Mouse (Mus musculus) heart, adult 8-10 months (tissue): Measurements from ENCODE around the gene Nanos1. TPM values are rescaled to one million over a fixed set of nuclear protein-coding genes. Genes with fewer than 3 reads are reported as not detected.

Experiments
- DNase-seq: peaks from one replicate; pipeline ENCODE4 v3.0.0; 2022; ENCODE audit warnings: low spot score
- microRNA-seq: library from miRNA; unstranded; fragments of <30 nt; microRNA quantifications from one replicate; pipeline ENCODE4 v1.2.0, GENCODE M21; 2022
- total RNA-seq, 4 experiments: library from RNA; stranded (reverse); gene quantifications; 2 replicates each; pipeline ENCODE4 v1.2.4; 2022

The Nanos1 gene
- total RNA-seq, 4 experiments from 2014 or later = 0.06 to 0.22 (median 0.12) TPM

DNA sequence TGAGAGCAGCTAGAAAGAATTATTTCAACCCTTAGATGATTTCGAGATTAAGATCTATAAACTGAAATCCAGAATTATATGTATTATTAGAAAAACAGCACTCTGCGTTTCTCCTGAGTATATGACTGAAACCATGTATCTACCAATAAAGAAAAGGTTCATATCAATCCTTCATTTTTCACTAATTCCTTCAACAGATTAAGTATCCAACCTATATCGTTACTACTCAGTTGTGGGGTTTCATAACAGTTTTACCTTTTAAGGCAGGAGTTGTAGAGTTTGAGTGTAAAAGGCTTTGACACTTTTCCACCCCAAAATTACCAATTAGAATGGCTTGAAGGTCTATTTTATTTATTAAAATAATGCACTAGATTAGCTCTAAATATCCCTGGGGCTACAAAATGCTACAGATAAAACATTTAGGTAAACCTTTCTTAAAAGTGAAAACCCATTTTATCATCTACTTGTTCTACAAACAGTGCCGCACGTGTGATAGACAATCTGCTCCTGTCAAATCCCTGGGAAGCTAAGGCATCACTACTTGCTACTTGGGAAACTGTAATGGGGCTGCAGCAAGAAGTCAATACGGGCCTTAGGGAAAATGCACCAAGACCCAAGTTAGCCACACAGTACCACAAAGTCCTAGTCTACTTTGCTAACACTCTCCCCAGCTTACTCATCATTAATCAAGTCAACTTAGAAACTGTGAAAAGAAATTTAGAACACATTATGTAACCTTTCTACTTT is 32.6 kb downstream of the Nanos1 start:
- no peak for DNase-seq

DNA sequence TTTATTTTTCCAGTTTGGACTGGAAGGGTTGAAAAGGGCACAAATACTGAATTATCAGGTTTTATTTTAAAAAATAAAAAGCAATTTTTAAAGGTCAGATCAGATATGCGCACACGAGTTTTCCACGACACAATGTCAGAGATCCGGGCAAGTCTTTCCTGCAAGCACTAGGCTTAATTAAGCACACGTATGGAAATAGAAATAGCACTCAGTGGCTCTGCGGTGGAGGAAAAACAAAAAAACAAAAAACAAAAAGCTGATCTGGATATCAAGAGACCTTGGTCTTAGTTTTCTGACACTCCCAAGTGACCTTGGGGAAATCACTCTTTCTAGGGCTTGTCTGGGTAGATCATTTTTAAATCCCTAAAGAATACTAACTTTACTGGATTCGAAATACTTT is 33.7 kb downstream of the Nanos1 start:
- DNase-seq = no peak

DNA sequence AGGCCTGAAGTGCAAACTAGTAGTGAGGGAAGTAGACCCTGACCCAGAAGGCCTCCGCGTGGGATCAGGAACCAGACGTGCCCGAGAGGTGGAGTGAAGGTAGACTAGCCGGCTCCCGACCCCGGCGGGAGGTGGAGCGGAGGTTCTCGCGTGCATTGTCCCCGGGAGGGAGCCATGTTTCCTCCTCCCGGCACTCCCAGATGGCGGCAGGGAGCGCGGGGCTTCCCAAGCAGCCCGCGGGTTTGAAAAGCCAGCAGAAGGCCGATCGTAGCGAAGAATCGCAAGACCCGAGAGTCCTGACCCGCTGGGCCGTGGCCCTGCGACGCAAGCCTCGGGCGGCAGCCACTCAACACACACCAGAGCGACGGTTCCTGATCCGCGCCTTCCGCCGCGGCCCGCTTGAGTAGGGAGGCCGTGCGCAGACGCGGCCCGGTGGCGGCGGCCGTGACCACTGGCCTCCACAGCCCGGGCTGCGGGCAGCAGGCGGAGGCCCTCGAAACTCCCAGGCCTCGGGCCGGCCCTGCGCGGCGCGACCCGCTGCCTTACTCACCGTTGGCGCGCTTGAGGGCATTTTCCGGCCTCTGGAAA is 34.2 kb downstream of the Nanos1 start:
- DNase-seq = peak; percentile 15

DNA sequence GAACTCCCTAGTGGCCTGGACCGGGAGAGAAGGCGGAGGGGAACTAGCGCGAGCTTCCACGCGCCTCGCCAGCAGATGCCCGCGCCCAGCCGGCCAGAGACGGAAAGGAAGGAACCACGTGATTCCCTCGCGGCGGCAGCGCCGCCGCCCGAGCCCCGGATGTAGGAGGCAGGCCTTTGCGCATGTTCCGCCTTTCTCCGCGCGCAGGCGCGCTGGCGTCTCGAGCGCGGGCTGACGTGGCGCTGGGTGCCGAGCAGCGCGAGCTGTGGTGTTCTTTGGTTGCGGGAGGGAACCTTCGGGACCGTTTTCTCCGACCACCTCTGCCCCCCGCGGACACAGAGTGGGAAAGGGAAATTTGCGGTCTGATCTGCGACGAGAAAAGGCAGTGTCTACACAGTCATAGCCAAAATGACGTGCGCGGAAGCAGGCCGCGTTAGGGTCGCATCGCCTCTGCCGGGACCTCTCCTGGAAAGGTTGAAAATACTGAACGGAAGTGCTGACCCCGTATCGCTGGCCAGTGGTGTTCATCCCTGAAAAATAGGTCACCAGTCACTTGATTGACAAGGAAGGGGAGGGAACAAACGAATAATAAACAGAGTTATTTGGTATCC is 34.9 kb downstream of the Nanos1 start, which contains the start of gene Eif3a:
Eif3a (minus strand) TSS at position 108 of the 611 bp plus-strand sequence.
- peak; percentile 93 for DNase-seq

DNA sequence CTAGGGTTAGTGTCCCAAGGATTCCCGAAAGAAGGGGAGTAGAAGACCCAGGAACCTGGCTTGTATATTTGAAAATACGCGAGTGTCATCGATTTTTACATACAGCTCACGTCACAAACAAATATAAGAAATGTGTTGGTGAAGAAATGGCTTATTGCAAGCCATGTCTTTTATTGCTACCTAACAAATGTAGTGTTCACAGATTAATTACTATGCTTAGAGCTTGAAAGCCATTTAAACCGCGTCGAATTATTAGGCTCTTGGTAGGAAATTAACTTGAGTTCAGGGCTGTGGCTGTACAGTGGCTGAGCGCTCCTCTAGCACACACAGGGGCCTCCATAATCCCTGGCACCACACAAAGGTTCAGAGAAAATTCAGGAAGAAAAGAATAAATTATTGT is 35.4 kb downstream of the Nanos1 start:
- DNase-seq = no peak

DNA sequence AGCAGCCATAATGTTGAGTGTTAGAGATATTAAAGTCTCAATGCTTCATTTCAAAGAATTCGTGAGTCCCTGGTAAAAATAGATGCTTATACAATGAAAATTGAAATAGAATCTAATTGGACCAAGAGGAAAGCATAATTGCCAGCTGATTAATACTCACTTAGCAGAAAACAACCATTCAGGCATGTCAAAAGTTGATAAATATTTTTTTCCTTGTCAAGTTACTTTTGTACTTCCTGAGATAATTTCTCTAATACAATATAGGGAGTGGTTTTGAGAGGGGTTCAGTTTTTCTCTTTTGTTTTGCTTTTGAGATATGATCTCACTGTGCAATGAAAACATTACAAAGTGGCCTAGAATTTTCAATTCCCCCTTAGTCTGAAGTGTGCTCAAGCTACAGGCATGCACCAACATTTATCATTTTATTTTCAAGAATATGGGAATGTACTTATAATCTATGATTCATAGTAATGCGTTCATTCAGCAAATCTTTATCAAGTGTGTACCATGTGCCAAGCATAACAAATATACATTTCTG is 37.5 kb downstream of the Nanos1 start:
- no peak for DNase-seq

DNA sequence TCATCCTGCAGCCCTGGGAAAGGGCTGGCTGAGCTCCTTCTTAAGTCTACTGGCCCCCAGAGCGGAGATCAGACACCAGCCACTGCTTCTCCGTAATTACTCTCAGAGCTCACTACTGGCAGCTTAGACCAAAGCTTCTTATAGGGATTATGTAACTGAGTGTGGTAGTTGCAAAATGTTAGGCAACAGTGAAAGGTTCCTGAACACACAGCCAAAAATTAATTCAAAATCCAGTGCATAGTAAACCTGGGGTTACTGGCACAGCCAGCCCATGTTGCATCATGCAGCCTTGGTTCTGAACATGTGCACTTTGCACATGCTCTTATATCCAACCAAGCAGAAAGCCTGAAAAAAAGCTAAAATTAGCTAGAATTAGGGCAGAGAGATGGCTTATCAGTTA is 39.5 kb downstream of the Nanos1 start:
- DNase-seq = no peak

DNA sequence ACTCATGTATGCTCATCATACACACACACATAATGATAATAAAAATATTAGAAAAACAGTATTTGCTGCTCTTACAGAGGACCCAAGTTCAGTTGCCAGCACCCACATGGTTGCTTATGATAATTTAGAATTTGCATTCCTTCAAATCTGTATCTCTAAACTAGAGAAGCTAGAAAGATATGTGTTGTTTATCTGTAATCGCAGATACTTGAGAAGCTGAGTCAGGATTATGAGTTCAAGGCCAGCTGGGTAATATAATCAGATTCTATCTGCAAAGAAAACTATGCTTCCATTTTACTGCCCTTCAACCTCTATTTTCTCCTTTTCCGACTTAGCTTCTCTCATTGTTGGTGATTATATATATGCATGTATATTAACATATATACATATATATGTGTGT is 41.6 kb downstream of the Nanos1 start:
- no peak for DNase-seq

DNA sequence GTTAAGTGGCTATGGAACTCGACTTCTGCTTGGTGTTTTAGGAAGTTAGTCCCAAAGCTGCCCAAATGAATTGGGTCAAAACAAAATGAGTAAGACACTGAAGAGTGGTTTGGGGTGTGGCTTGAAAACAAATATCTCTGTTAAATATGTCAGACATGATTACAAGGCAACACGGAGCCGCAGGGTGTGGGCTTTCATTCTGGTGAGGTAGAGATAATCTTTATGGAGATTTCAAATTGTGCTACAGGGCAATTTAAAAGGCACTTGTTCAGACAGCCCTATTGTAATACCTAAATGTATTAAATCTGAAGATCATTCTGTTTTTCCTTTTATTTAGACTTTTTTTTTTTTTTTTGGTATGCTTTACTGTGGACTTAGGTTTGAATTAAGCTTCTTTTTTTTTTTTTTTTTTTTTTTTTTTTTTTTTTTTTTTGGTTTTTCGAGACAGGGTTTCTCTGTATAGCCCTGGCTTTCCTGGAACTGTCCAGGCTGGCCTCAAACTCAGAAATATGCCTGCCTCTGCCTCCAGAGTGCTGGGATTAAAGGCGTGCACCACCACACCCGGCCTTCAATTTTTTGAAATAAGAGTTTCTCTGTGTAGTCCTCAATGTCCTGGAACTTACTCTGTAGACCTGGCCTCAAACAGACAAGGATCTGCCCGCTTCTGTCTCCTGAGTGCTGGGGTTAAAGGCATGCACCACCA is 44.2 kb downstream of the Nanos1 start:
- no peak for DNase-seq

DNA sequence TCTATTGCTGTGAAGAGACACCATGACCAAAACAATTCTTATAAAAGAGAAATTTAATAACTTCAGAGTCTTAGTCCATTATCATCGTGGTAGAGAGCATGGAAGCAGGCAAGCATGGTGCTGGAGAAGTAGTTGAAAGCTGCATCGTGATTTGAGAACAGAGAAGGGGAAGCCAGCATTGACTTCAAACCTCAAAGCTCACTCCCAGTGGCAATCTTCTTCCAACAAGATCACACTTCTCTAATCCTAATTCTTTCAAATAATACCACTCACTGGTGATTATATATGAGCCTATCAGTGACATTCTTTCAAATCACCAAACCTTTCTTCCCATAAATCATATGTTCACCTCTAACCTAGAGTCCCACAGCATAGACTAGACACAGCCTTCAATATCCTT is 49.1 kb downstream of the Nanos1 start:
- no peak for DNase-seq

Small RNA genes lying within 50 kb of the gene (microRNA-seq; reads per million reads assigned to microRNA genes)
- gene mmu-mir-3084-1 = not detected

Other genes starting within 250 kb of the Nanos1 start
- 10 to 100 TPM; 24.8 to 30.4 (median 27.9) TPM for gene Cacul1, start 175.0 kb upstream of the Nanos1 start, total RNA-seq
- gene Eif3a, start 34.7 kb downstream of the Nanos1 start, total RNA-seq = 100 to 1,000 TPM; 102 to 115 (median 107) TPM
- 10 to 100 TPM; 13.1 to 19.7 (median 16.1) TPM for gene Fam45a, start 55.6 kb downstream of the Nanos1 start, total RNA-seq
- gene Sfxn4, start 105.5 kb downstream of the Nanos1 start, total RNA-seq = 10 to 100 TPM in 1 of 4 experiments, 1 to 10 TPM in 3; 6.9 to 10.8 (median 8.9) TPM
- gene Prdx3, start 118.6 kb downstream of the Nanos1 start, total RNA-seq = 100 to 1,000 TPM; 388 to 412 (median 399) TPM
- 10 to 100 TPM; 21.4 to 45.5 (median 35.8) TPM for gene Grk5, start 133.8 kb downstream of the Nanos1 start, total RNA-seq